Mouse (Mus musculus) adipose tissue, adult 10 weeks (tissue): ENCODE measurements around the gene BC049715. TPM values are rescaled to one million over a fixed set of nuclear protein-coding genes. Genes with fewer than 3 reads are reported as not detected.

Experiments used
- polyA plus RNA-seq: library from polyadenylated mRNA; stranded (reverse); fragments of 350-450 nt; fragmentation: Illumina TruSeq; extraction: RNeasy Lipid Tissue Mini Kit (QIAGEN cat#74804); gene quantifications from one replicate; pipeline ENCODE4 v1.2.3, GENCODE M21; 2014; ENCODE audit warnings: low read depth, low replicate concordance

The BC049715 gene
- polyA plus RNA-seq, result 6.3 TPM

GRCm38 (mm10) chr6:136827516-136827880 lies at the start of gene BC049715:
TSS of gene BC049715 (plus strand) at chr6:136827626.

DNA sequence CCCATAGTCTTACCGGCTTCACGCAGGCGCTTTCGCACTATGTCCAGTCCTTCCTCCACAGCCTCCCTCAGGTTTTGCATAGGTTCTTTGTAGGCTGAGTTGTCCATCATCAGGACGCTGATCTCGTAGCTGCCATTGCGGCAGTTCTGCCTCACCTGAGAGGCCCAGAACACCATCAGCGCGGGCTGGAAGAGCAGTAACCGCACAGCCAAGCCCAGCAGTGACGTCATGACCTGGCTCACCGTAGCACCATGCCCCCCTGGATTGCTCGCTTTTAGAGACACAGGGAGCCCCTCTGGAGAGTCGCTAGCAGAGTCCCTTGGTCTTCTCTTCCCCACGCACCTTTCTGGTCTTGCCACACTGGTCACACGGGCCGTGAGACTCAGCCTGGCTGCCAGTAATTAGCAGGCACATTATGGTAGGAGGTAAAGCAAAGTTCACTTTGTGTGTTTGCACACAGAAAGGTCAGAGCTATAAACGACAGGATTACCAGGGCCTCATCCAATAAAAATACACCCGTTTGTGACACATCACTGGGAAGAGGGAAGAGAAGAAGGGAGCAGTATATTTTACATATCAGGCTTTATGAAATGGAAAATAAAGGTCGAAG lies 45.9 kb upstream of the BC049715 start, which contains the start of gene Gucy2c:
TSS of gene Gucy2c (minus strand) at position 389 of the 610 bp plus-strand sequence.

DNA sequence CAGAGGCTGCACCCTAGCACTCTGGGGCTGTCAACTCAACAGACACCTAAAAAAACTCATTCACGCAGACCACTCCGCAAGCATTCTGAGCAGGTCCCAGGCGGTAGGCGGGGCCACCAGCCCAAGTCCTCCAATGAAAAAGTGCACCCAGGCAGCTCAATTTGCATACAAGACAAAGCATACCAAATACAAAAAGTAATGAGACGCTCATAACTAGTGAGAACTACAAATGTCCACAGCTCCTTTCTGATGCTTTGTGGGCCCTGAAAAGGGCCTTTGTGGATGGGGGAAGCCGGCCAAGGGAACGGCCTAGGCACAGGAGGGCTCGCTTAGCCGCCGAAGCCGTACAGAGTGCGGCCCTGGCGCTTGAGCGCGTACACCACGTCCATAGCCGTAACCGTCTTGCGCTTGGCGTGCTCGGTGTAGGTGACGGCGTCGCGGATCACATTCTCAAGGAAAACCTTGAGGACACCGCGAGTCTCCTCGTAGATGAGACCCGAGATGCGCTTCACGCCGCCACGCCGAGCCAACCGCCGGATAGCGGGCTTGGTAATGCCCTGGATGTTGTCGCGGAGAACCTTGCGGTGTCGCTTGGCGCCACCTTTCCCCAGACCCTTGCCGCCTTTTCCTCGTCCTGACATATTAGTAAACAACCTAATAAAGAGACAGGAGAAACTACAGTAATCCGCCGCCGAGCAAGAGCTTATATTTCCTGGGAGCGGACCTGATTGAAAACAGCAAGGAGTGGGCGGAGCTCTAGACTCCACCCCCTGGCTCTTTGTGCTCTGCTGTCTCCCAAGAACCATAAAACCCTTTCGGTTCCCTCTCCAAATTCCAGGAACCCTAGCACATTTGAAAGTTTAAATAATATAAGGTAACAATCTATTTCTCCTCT lies 23.4 kb upstream of the BC049715 start, which contains the start of gene Hist4h4:
TSS of gene Hist4h4 (minus strand) at position 677 of the 895 bp plus-strand sequence.

DNA sequence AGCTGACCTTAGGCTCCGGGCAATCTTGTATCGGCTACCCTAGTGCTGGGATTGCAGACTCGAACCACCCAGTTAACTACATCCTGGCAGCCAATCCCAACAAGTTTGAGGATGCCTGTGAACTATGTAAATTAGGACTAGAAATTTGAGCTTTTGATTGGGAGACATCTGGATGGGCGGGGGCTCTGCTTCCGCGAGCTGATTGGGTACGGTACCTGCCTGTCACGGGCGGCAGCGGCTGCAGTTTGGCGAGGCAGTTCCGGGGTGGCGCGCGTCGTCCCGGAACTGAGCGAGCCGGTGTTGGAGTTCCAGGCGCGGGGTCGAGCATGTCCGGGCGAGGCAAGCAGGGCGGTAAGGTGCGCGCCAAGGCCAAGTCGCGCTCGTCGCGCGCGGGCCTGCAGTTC lies 19.4 kb upstream of the BC049715 start, which contains the start of gene H2afj:
TSS of gene H2afj (plus strand) at position 231 of the 404 bp plus-strand sequence.

DNA sequence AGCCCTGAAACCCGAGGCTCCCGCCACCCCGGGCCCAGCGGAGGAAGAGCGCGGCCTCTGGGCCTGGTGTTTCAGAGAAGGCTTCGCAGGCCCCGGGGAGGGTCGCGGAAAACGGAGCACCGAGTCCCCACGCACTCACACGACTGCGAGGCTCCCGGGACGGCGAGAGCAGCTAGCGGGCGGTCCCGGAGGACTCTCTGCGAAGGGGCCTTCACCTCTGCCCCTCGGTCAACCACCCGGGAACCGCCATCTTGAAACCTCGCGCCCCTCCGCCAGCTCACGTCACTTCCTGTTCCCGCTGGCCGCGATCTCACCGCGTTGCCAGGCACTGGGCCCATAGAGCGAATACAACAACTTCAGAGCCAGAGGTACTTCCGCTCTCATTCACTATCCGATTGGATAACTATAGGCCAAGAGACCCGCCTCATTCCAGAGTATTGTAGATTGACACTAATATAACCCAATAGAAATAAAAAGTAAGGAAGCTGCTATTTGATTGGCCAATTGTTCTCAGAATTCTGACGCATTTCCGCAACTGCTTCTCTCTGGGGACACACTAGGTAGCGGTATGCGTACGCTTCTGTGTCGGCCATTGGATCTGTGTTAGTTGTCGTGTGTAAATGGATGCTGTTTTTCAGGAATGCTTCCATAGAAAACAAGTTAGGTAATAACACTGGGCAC lies 595 bp downstream of the BC049715 start, which contains the start of gene Wbp11:
TSS of gene Wbp11 (minus strand) at position 353 of the 681 bp plus-strand sequence.

GRCm38 (mm10) chr6:136835352-136835751 lies 7.9 kb downstream of the BC049715 start, which contains the start of gene Smco3:
TSS of gene Smco3 (minus strand) at chr6:136835452.

GRCm38 (mm10) chr6:136857186-136857872 lies 29.9 kb downstream of the BC049715 start, which contains the start of gene Art4:
TSS of gene Art4 (minus strand) at chr6:136857733.

DNA sequence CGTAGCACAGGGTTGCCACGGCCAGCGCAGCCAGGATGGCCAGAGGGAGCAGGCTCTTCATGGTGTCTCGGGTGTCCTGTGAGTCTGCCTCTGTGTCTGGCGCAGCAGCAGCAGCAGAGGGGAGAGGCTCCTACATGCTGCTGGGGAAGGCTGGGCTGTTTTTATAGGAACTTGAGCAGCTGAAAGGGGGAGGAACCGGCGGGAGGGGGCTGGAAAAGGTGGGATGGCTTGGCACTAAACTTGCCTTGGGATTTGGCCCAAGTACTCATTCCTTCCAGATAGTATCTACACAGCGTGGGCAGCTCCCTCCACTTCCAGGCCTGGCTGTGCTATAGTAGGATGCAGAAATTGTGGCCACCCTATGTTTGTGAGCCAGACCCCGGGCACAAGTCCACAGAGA lies 48.2 kb downstream of the BC049715 start, which contains the start of gene Mgp:
TSS of gene Mgp (minus strand) at position 154 of the 400 bp plus-strand sequence.

Other genes with a start within 250 kb of the BC049715 start
- 31.6 TPM for gene Plbd1, start 165.7 kb upstream of the BC049715 start, polyA plus RNA-seq
- 0.10 TPM for gene Gucy2c, start 45.9 kb upstream of the BC049715 start, polyA plus RNA-seq
- gene Hist4h4, start 23.2 kb upstream of the BC049715 start, polyA plus RNA-seq, result 0.36 TPM
- gene H2afj, start 19.4 kb upstream of the BC049715 start, polyA plus RNA-seq, result 60.8 TPM
- 47.5 TPM for gene Wbp11, start 607 bp downstream of the BC049715 start, polyA plus RNA-seq
- gene Smco3, start 7.8 kb downstream of the BC049715 start, polyA plus RNA-seq, result not detected
- gene Art4, start 30.1 kb downstream of the BC049715 start, polyA plus RNA-seq, result 15.3 TPM
- 657 TPM for gene Mgp, start 48.2 kb downstream of the BC049715 start, polyA plus RNA-seq
- gene Erp27, start 94.6 kb downstream of the BC049715 start, polyA plus RNA-seq, result not detected
- not detected for gene Pde6h, start 96.2 kb downstream of the BC049715 start, polyA plus RNA-seq
- gene Arhgdib, start 114.3 kb downstream of the BC049715 start, polyA plus RNA-seq, result 56.7 TPM